In genomic region chr1:138654212-138654611, GRCm38 (mm10) we compare ENCODE assay signal across 32 mouse cellular contexts. TPM values are rescaled to one million over a fixed set of nuclear protein-coding genes. Genes with fewer than 3 reads are reported as not detected.
DNase-seq lines count a peak whose midpoint lies in the region; ATAC-seq and TF ChIP-seq lines count a peak whose summit lies in the region.
"Had no signal": no experiment of that assay in that cellular context is flagged by ENCODE, and none has a peak within 500 bp of the region (broad histone marks: within the 10 kb centered on the region; RNA-seq: fewer than 3 reads in every experiment).

No protein-coding gene starts in this region.

- no peak overlapping the region for H3K4me3 ChIP-seq in midbrain, postnatal 0 days (ENCODE audit: low read depth, low read length)
- H3K4me3 ChIP-seq: embryonic facial prominence, embryonic 10.5 days; embryonic facial prominence, embryonic 13.5 days; erythroblast, embryonic 14.5 days; forebrain, embryonic 12.5 days; forebrain, embryonic 15.5 days; heart, adult 2 months; heart, embryonic 10.5 days; heart, embryonic 13.5 days had no signal

- H3K9me3 ChIP-seq in midbrain, postnatal 0 days (ENCODE audit: low read length) = no peaks in the 10 kb centered on the region
- H3K9me3 ChIP-seq: embryonic facial prominence, embryonic 10.5 days; embryonic facial prominence, embryonic 13.5 days; forebrain, embryonic 12.5 days; forebrain, embryonic 15.5 days; G1E; heart, embryonic 10.5 days had no signal

- peak; percentile 13 to 14 for DNase-seq in frontal cortex, postnatal 36 days (ENCODE audit: low spot score in 2 of 2)
- no peak for DNase-seq in frontal cortex, postnatal 10 days (ENCODE audit: low spot score in 2 of 2)
- DNase-seq in right cerebral cortex, adult 18-20 months = peak; percentile 27
- DNase-seq in right cerebral cortex, postnatal 14 days = no peak
- peak; percentile 59 for DNase-seq in brain, adult 2 months (ENCODE audit: low read depth, low spot score)
- no peak for DNase-seq in midbrain, postnatal 0 days (ENCODE audit: low spot score)
- DNase-seq: adrenal gland, postnatal 10 days; adrenal gland, postnatal 36 days; B cell, adult 2 months; cerebellum, adult 11 months; cerebellum, adult 8-10 months; cerebellum, postnatal 10 days; cerebellum, postnatal 36 days; embryo, embryonic 11 days; gastrocnemius, postnatal 10 days; gastrocnemius, postnatal 36 days; heart, adult 2 months; heart, postnatal 14 days; heart, postnatal 4 days had no signal

- no peak overlapping the region for H3K9ac ChIP-seq in midbrain, postnatal 0 days (replicated peaks; ENCODE audit: low read length, poor library complexity, severe bottlenecking)
- H3K9ac ChIP-seq: embryonic facial prominence, embryonic 13.5 days; forebrain, embryonic 12.5 days; forebrain, embryonic 15.5 days; heart, embryonic 13.5 days; hindbrain, embryonic 14.5 days had no signal

- no peak overlapping the region for H3K27ac ChIP-seq in midbrain, postnatal 0 days (ENCODE audit: low read depth, low read length)
- H3K27ac ChIP-seq: embryonic facial prominence, embryonic 10.5 days; embryonic facial prominence, embryonic 13.5 days; forebrain, embryonic 12.5 days; forebrain, embryonic 15.5 days; heart, adult 2 months; heart, embryonic 10.5 days; heart, embryonic 13.5 days; hindbrain, embryonic 14.5 days; hindbrain, postnatal 0 days had no signal

- ATAC-seq in midbrain, postnatal 0 days (ENCODE audit: low FRiP score) = no peak
- ATAC-seq: forebrain, embryonic 15.5 days; hindbrain, postnatal 0 days; inflammation-experienced regulatory T-cells, adult 6 months; Patski had no signal

- no peaks in the 10 kb centered on the region for H3K27me3 ChIP-seq in midbrain, postnatal 0 days (ENCODE audit: insufficient read depth, low read length)
- H3K27me3 ChIP-seq: CH12.LX; embryonic facial prominence, embryonic 13.5 days; forebrain, embryonic 12.5 days; forebrain, embryonic 15.5 days; heart, embryonic 13.5 days; Patski had no signal

- no peaks in the 10 kb centered on the region for H3K36me3 ChIP-seq in midbrain, postnatal 0 days (ENCODE audit: insufficient read depth, low read length)
- H3K36me3 ChIP-seq: embryonic facial prominence, embryonic 10.5 days; embryonic facial prominence, embryonic 13.5 days; forebrain, embryonic 12.5 days; forebrain, embryonic 15.5 days; G1E; heart, embryonic 10.5 days; heart, embryonic 13.5 days had no signal

- H3K4me1 ChIP-seq in midbrain, postnatal 0 days (ENCODE audit: insufficient read depth, low read length) = no peaks in the 10 kb centered on the region
- H3K4me1 ChIP-seq: embryonic facial prominence, embryonic 10.5 days; embryonic facial prominence, embryonic 13.5 days; forebrain, embryonic 12.5 days; forebrain, embryonic 15.5 days; heart, embryonic 10.5 days; heart, embryonic 13.5 days had no signal

- no peak for TF ChIP-seq CTCF in midbrain, postnatal 0 days (IDR thresholded peaks at IDR 0.05)

- no peak overlapping the region for H3K4me2 ChIP-seq in midbrain, postnatal 0 days (ENCODE audit: low read depth, low read length, poor library complexity, severe bottlenecking)
- H3K4me2 ChIP-seq: embryonic facial prominence, embryonic 13.5 days; forebrain, embryonic 12.5 days; forebrain, embryonic 15.5 days; heart, embryonic 13.5 days; hindbrain, embryonic 14.5 days had no signal

RNA-seq across cellular contexts. Expression of gene Nek7, which starts 34.3 kb away (rescaled TPM):
- 19.7 and 25.7 TPM in 2 replicates for total RNA-seq in midbrain, postnatal 0 days (2014; rRNA removed)
- polyA plus RNA-seq in midbrain, postnatal 0 days (2015; fragmentation: Nextera tagmentation; extraction: Ambion mirVana) = 22.4 and 24.0 TPM in 2 replicates

Comparison
In these comparisons a context has a peak if more than half of its experiments do, and no peak if none do; other contexts are left out.
1. DNase-seq: peak in frontal cortex, postnatal 36 days (2 of 2), right cerebral cortex, adult 18-20 months (single experiment) and brain, adult 2 months (single experiment); none in frontal cortex, postnatal 10 days (0 of 2), right cerebral cortex, postnatal 14 days (single experiment) and midbrain, postnatal 0 days (single experiment).